Mouse (Mus musculus) thymus, adult 18-20 months (tissue): ENCODE results near the gene Ube2ql1.

Experiments
- DNase-seq, 2 experiments: peaks; one replicate each; pipeline ENCODE4 v3.0.0; 2022; ENCODE audit warnings: mixed read lengths in 2 of 2

Gene Ube2ql1

GRCm38 (mm10) chr13:69707496-69707895 lies 32.2 kb downstream of the Ube2ql1 start:
- DNase-seq = no peak

DNA sequence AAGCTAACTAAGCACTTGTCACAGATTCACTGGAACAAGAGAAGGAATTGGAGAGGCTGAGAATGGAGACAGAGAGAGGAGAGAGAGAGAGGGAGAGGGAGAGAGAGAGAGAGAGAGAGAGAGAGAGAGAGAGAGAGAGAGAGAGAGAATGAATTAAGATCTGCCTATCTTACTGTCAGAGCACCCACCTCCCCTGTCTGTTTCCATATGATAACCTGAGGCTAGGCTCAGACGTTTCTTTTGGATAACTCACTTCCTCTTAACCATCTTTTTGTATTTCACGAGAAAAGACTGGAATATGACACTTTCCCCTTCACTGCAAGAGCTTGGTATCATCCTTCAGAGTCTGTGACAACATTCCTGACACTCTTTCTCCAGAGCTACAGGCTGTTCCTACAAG lies 32.8 kb downstream of the Ube2ql1 start:
- DNase-seq = no peak

DNA sequence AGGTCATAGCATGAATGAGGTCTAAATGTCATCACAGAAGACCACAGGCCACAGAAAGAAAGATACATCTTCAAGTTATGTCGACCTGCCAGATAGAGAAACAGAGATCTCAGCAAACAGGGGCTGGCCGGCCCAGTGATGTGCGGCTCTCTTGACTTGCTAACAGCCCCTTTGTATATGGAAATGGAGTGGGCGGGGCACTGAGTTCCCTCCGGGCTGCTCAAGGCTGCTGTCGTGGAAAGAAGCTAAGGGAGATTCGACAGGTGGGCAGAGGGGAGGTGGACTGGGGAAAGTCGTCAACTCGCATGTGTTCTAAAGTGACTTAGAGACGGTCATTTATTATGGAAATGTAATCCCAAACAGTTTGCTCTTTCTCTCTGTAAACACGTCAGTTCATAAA lies 36.2 kb downstream of the Ube2ql1 start:
- DNase-seq = no peak

DNA sequence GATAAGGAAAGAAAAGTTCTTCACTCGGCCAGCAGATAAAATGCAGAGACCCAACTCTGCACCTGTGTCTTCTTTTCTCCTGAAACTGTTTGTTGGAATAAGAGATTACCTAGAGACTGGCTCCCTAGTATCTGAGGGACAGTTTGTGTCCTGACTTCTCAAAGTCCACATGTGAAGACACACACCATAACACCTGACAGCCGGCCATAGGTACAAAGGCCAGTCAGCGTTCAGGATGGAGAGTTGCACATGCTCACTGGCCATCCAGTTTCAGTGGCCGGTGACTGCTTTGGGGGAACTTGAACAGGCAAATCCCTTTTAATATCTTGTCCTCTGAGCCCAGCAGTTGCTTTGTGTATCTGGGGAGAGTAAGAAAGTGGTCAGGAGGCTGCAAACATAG lies 38.3 kb downstream of the Ube2ql1 start:
- no peak for DNase-seq

GRCm38 (mm10) chr13:69700827-69701226 lies 38.9 kb downstream of the Ube2ql1 start:
- no peak for DNase-seq

DNA sequence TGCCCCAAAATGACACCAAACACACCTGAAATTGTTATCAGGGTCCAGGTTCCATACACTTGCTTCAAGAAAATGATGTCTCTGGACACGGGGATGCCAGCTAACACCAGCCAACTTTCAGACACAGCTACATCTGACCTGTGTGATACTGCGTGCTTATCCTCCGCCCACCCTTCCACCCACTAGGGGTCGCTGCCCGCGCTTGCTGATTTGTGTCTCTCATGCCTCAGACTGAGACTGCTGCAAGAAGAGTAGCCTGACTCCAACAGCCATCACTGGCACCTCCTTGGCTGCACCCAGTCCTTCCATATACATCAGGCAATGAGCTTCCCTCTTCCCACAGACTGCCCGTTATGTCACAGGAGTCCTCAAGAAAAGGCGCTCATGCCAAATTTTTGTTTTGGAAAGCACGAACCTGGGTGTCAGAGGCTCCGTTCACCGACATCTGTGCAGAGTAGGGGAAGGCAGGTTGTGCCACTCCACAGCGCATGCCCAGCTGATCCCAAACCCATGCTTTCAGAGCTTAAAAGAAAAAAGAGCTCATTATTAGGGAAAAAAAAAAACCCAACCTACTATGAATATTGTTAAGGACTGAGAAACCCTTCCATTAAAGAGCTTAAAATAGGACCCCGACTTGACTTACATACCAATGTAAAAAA lies 43.2 kb downstream of the Ube2ql1 start:
- no peak for DNase-seq

- DNase-seq = no peak
Measured at GRCm38 (mm10) chr13:69691074-69691473, 48.6 kb downstream of the Ube2ql1 start.

GRCm38 (mm10) chr13:69687023-69687422 lies 52.7 kb downstream of the Ube2ql1 start:
- no peak for DNase-seq

DNA sequence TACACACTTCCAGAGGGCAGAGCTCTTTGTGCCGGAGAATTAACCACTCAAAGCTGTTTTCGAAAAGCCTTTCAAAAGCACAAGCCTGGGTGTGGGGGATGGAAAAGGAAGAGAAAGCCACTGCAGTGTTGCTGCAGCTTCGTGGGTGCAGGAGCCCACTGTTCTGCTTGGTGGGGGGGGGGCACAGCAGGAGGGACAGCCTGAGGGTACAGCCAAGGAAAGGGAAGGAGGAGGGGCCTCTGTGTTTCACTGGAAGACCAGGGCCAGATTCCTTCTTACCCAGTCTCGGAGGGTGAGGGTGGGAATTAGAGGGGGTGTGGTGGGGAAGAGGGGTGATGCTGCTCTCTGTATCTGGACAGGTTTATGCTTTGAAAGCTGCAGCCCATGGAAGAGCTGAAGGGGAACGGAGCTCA lies 54.3 kb downstream of the Ube2ql1 start:
- DNase-seq = no peak

DNA sequence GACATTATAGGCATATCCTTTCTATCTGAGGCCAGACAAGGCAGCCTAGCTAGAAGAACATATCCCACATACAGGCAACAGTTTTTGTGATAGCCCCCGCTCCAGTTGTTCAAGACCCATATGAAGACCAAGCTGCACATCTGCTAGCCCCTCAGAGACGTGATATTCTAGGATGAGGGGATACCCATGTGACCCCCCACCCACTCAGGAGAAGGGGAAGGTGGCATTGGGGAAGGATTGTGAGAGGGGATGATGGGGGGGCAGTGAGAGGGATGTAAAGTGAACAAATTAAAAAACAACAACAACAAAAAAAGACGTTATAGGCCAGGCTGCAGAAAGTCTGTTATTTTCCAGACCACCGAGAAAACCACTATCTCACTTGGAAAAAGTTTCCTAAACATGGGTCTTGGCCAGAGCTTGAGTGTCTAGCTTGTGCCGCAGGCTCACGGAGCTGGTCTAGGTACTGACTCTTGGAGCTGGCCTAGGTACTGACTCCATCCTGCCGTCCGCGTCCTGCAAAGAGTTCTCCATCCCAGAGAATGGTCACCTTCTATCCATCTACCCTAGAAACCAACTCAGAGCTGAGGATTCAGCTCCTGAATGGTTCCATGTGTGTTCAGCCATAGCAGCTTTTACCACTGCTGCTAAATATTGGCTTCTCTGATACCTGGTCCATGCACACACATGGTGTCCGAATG lies 65.6 kb downstream of the Ube2ql1 start:
- no peak for DNase-seq

GRCm38 (mm10) chr13:69673197-69673920 lies 66.3 kb downstream of the Ube2ql1 start:
- DNase-seq = no peak

GRCm38 (mm10) chr13:69672565-69672964 lies 67.1 kb downstream of the Ube2ql1 start:
- DNase-seq = no peak

DNA sequence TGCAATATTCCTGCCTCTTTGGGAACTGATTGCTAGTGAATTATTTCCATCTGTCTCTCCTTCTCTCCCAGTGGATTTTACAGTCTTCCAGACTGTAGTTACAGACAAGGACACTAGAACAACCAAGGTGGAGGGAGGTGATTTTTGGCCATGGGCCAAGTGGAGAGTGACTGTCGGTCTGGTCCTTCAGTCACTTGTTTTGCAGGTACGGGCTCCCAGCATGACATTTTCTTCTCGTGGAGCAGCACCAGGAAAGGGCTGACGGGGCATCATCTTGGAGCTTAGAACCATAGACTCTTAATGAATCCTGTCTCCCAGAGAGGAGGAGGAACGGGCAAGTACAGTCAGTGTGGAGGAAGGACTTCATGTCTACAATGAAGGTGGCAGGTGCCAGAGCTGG lies 67.6 kb downstream of the Ube2ql1 start:
- DNase-seq = no peak

- no peak for DNase-seq
Measured at GRCm38 (mm10) chr13:69654508-69654907, 85.2 kb downstream of the Ube2ql1 start.
